Mouse (Mus musculus) MEL (cell line): Measurements from ENCODE around the gene Itga5.

Source experiments
- CTCF ChIP-seq, 3 experiments: IDR thresholded peaks in 2 of 3; conservative IDR thresholded peaks in 1 of 3; 2 replicates each; pipeline ENCODE4 v1.5.1; 2011 to 2012; ENCODE audit warnings: low read length in 3 of 3, low read depth in 2 of 3, mild to moderate bottlenecking in 2 of 3, improper control_type of control experiment in 1 of 3, inconsistent platforms in 1 of 3, mixed read lengths in 1 of 3, moderate library complexity in 1 of 3; ENCODE audit not compliant: control insufficient read depth in 1 of 3, insufficient read depth in 1 of 3, poor library complexity in 1 of 3, severe bottlenecking in 1 of 3
- EP300 ChIP-seq, 2 experiments: IDR thresholded peaks; 2 replicates each; pipeline ENCODE4 v1.6.1; 2011; ENCODE audit warnings: improper control_type of control experiment in 2 of 2, low read length in 2 of 2, low read depth in 1 of 2, mild to moderate bottlenecking in 1 of 2
- GATA1 ChIP-seq: IDR thresholded peaks from 2 replicates; pipeline ENCODE4 v1.6.1; 2011; ENCODE audit warnings: low read depth, low read length, improper control_type of control experiment
- JUND ChIP-seq: IDR thresholded peaks from 2 replicates; pipeline ENCODE4 v1.6.1; 2011; ENCODE audit warnings: low read depth, mild to moderate bottlenecking, improper control_type of control experiment, low read length
- KAT2A ChIP-seq: conservative IDR thresholded peaks from 2 replicates; pipeline ENCODE4 v1.6.1; 2012; ENCODE audit warnings: low read depth, low read length, improper control_type of control experiment, inconsistent platforms
- MAFK ChIP-seq: IDR thresholded peaks from 2 replicates; pipeline ENCODE4 v1.6.1; 2011; ENCODE audit warnings: low read depth, mild to moderate bottlenecking, low read length, improper control_type of control experiment, borderline replicate concordance
- MEF2A ChIP-seq: IDR thresholded peaks from 2 replicates; pipeline ENCODE4 v1.6.1; 2014; ENCODE audit warnings: low read depth, mild to moderate bottlenecking, inconsistent platforms, low read length, improper control_type of control experiment; ENCODE audit not compliant: poor library complexity, insufficient replicate concordance, severe bottlenecking; ENCODE audit errors: extremely low read depth
- POLR2A ChIP-seq, 2 experiments: IDR thresholded peaks; 2 replicates each; pipeline ENCODE4 v1.6.1; 2011 to 2012; ENCODE audit warnings: low read length in 2 of 2, mild to moderate bottlenecking in 2 of 2, control low read depth in 1 of 2, improper control_type of control experiment in 1 of 2, low read depth in 1 of 2, moderate library complexity in 1 of 2; ENCODE audit not compliant: control insufficient read depth in 1 of 2, insufficient read depth in 1 of 2, poor library complexity in 1 of 2
- POLR2AphosphoS5 ChIP-seq: IDR thresholded peaks from 2 replicates; pipeline ENCODE4 v1.6.1; 2012; ENCODE audit warnings: low read depth, borderline replicate concordance, mild to moderate bottlenecking, inconsistent platforms, low read length, moderate library complexity, mixed read lengths
- RCOR1 ChIP-seq: IDR thresholded peaks from 2 replicates; pipeline ENCODE4 v1.6.1; 2012; ENCODE audit warnings: low read depth, mild to moderate bottlenecking, inconsistent platforms, low read length, improper control_type of control experiment
- TAL1 ChIP-seq: IDR thresholded peaks from 2 replicates; pipeline ENCODE4 v1.6.1; 2012; ENCODE audit warnings: mild to moderate bottlenecking, inconsistent platforms, low read length, moderate library complexity, mixed read lengths
- ZC3H11A ChIP-seq: IDR thresholded peaks from 2 replicates; pipeline ENCODE4 v1.6.1; 2012; ENCODE audit warnings: low read depth, mild to moderate bottlenecking, inconsistent platforms, low read length, improper control_type of control experiment
- ZKSCAN1 ChIP-seq: IDR thresholded peaks from 2 replicates; pipeline ENCODE4 v1.6.1; 2012; ENCODE audit warnings: low read depth, mild to moderate bottlenecking, inconsistent platforms, low read length, improper control_type of control experiment, moderate library complexity

GRCm38 (mm10) chr15:103322396-103322795, 44.2 kb downstream of the Itga5 start:
- TF ChIP-seq MAFK (no peak), POLR2A (IDR thresholded peaks at IDR 0.05; ENCODE audit: control insufficient read depth in 1 of 2, insufficient read depth in 1 of 2, low read depth in 1 of 2, low read length in 2 of 2, poor library complexity in 1 of 2) (no peak), CTCF (IDR thresholded peaks at IDR 0.05 in 2 of 3, conservative IDR thresholded peaks at IDR 0.05 in 1 of 3; ENCODE audit: control insufficient read depth in 1 of 3, insufficient read depth in 1 of 3, low read depth in 2 of 3, low read length in 3 of 3, poor library complexity in 1 of 3, severe bottlenecking in 1 of 3) (no peak), JUND (no peak), EP300 (IDR thresholded peaks at IDR 0.05; ENCODE audit: low read depth in 1 of 2, low read length in 2 of 2) (no peak), RCOR1 (no peak), ZKSCAN1 (no peak), GATA1 (no peak), TAL1 (no peak), KAT2A (no peak), POLR2AphosphoS5 (no peak), MEF2A (no peak), ZC3H11A (no peak)
